Mouse (Mus musculus): ENCODE measurements around the gene L3mbtl1. TPM values are rescaled to one million over a fixed set of nuclear protein-coding genes. Genes with fewer than 3 reads are reported as not detected.

Gene L3mbtl1
- polyA plus RNA-seq, 1 experiment from 2014 or later, result 0.30 TPM

- peak within 1 kb of the TSS; percentile 92 for H3K27ac ChIP-seq
- WGBS, result under 1% methylated on average over 57 of the region's 57 CpGs
- H3K36me3 ChIP-seq, result no peaks in the 10 kb centered on the region
Measured at GRCm38 (mm10) chr2:163016916-163017743, 73.9 kb downstream of the L3mbtl1 start, which contains the start of gene Ift52. Ift52 (plus strand) TSS chr2:163017354.

More at GRCm38 (mm10) chr2:163016916-163017743, 73.9 kb downstream of the L3mbtl1 start, which contains the start of gene Ift52:
- peak; percentile 91 for DNase-seq (ENCODE audit: low spot score)
- Histone ChIP-seq H3K4me1 (replicated peaks) (peaks cover 13% of the 10 kb centered on the region), H3K4me3 (peak within 1 kb of the TSS; percentile 96), H3K27me3 (ENCODE audit: insufficient read depth, poor library complexity, severe bottlenecking) (no peaks in the 10 kb centered on the region), H3K9me3 (no peaks in the 10 kb centered on the region)

Other genes starting within 250 kb of the L3mbtl1 start
- 257 and 263 TPM in 2 replicates for gene Srsf6, start 11.9 kb upstream of the L3mbtl1 start, polyA plus RNA-seq (2016; fragmentation: Nextera tagmentation; extraction: Ambion mirVana)
- gene Sgk2, start 43.9 kb downstream of the L3mbtl1 start, polyA plus RNA-seq (2016; fragmentation: Nextera tagmentation; extraction: Ambion mirVana), result not detected in 2 replicates
- 52.3 and 55.1 TPM in 2 replicates for gene Ift52, start 73.9 kb downstream of the L3mbtl1 start, polyA plus RNA-seq (2016; fragmentation: Nextera tagmentation; extraction: Ambion mirVana)
- 44.5 and 51.0 TPM in 2 replicates for gene Mybl2, start 111.2 kb downstream of the L3mbtl1 start, polyA plus RNA-seq (2016; fragmentation: Nextera tagmentation; extraction: Ambion mirVana)
- not detected in 2 replicates for gene Gtsf1l, start 144.4 kb downstream of the L3mbtl1 start, polyA plus RNA-seq (2016; fragmentation: Nextera tagmentation; extraction: Ambion mirVana)